Mouse (Mus musculus) stomach, postnatal 0 days (tissue): Measurements from ENCODE around the gene Cds1. TPM values are rescaled to one million over a fixed set of nuclear protein-coding genes. Genes with fewer than 3 reads are reported as not detected.

Experiments used
- ATAC-seq: fragments of 200-750 bp; cut with Nextera tagmentation; 2 replicates; pipeline ENCODE4 v1.8.0; 2017; ENCODE audit not compliant: low FRiP score, low TSS enrichment
- DNase-seq: peaks from one replicate; pipeline ENCODE4 v3.0.0-alpha.2; 2016; ENCODE audit warnings: low spot score
- H3K27ac ChIP-seq: fragments of 300-500 bp; sonication (generic); replicated peaks from 2 replicates; pipeline ENCODE4 v1.5.1; 2014; ENCODE audit warnings: mild to moderate bottlenecking, control low read depth
- H3K27me3 ChIP-seq: fragments of 300-500 bp; sonication (generic); 2 replicates; pipeline ENCODE4 v1.6.1; 2014; ENCODE audit warnings: low read length; ENCODE audit not compliant: control insufficient read depth, insufficient read depth
- H3K36me3 ChIP-seq: fragments of 300-500 bp; sonication (generic); 2 replicates; pipeline ENCODE4 v1.6.1; 2014; ENCODE audit warnings: low read length, mixed read lengths; ENCODE audit not compliant: control insufficient read depth, insufficient read depth
- H3K4me1 ChIP-seq: fragments of 300-500 bp; sonication (generic); replicated peaks from 2 replicates; pipeline ENCODE4 v1.6.1; 2014; ENCODE audit warnings: antibody characterized with exemption; ENCODE audit not compliant: control insufficient read depth, insufficient read depth
- H3K4me2 ChIP-seq: fragments of 300-500 bp; sonication (generic); replicated peaks from 2 replicates; pipeline ENCODE4 v1.6.1; 2014; ENCODE audit warnings: low read depth, mild to moderate bottlenecking, control low read depth, moderate library complexity
- H3K4me3 ChIP-seq: fragments of 300-500 bp; sonication (generic); 2 replicates; pipeline ENCODE4 v1.5.1; 2014; ENCODE audit warnings: low read depth, low read length, control low read depth
- H3K9ac ChIP-seq: fragments of 300-500 bp; sonication (generic); 2 replicates; pipeline ENCODE4 v1.6.1; 2014; ENCODE audit warnings: mild to moderate bottlenecking, low read length, control low read depth, mixed read lengths
- H3K9me3 ChIP-seq: fragments of 300-500 bp; sonication (generic); 2 replicates; pipeline ENCODE4 v1.6.1; 2016; ENCODE audit warnings: low read length; ENCODE audit not compliant: control insufficient read depth
- CTCF ChIP-seq: IDR thresholded peaks from 2 replicates; pipeline ENCODE4 v1.5.1; 2016; ENCODE audit warnings: antibody characterized with exemption, low read depth, mild to moderate bottlenecking, moderate library complexity
- EP300 ChIP-seq: optimal IDR thresholded peaks from 2 replicates; pipeline ENCODE3; 2016; ENCODE audit warnings: antibody characterized with exemption
- WGBS: fragments of 180-500 bp; shearing (Covaris S2); extraction: QIAGEN DNeasy Blood & Tissue Kit; methylation state at CpG from one replicate; pipeline ENCODE4 v1.1.7; 2014; 5-methylcytosine and 5-hydroxymethylcytosine counted together
- polyA plus RNA-seq: library from polyadenylated mRNA; unstranded; fragments of >200 nt; fragmentation: Nextera tagmentation; extraction: Ambion mirVana; gene quantifications from 2 replicates; pipeline ENCODE4 v1.2.1, GENCODE M21; 2015

Cds1 gene
- polyA plus RNA-seq, 1 experiment from 2014 or later = 18.0 TPM

GRCm38 (mm10) chr5:101847323-101847722, 82.4 kb downstream of the Cds1 start:
- TF ChIP-seq EP300 (no peak), CTCF (no peak)
- no peak overlapping the region for H3K27ac ChIP-seq
- H3K4me1 ChIP-seq = no peaks in the 10 kb centered on the region
- H3K36me3 ChIP-seq = peaks cover 46% of the 10 kb centered on the region; the same call in 1 of the 2 replicates
- no peaks in the 10 kb centered on the region for H3K9me3 ChIP-seq
- ATAC-seq (no peak), DNase-seq (no peak)
- WGBS = 73% methylated on average over 7 of the region's 7 CpGs
- H3K4me2 ChIP-seq = no peak overlapping the region
- H3K4me3 ChIP-seq = no peak overlapping the region
- H3K27me3 ChIP-seq = no peaks in the 10 kb centered on the region
- no peak overlapping the region for H3K9ac ChIP-seq

GRCm38 (mm10) chr5:101847762-101848161, 82.8 kb downstream of the Cds1 start:
- peak; percentile 42 for DNase-seq
- H3K4me2 ChIP-seq = no peak overlapping the region
- 55% methylated on average over 4 of the region's 4 CpGs for WGBS
- H3K27ac ChIP-seq = no peak overlapping the region
- H3K36me3 ChIP-seq = peaks cover 49% of the 10 kb centered on the region; the same call in 1 of the 2 replicates
- no peak for TF ChIP-seq CTCF
- no peak for TF ChIP-seq EP300
- no peak overlapping the region for H3K4me3 ChIP-seq
- no peaks in the 10 kb centered on the region for H3K9me3 ChIP-seq
- H3K9ac ChIP-seq = no peak overlapping the region
- no peaks in the 10 kb centered on the region for H3K27me3 ChIP-seq
- H3K4me1 ChIP-seq = no peaks in the 10 kb centered on the region
- peak; percentile 88 for ATAC-seq

DNA sequence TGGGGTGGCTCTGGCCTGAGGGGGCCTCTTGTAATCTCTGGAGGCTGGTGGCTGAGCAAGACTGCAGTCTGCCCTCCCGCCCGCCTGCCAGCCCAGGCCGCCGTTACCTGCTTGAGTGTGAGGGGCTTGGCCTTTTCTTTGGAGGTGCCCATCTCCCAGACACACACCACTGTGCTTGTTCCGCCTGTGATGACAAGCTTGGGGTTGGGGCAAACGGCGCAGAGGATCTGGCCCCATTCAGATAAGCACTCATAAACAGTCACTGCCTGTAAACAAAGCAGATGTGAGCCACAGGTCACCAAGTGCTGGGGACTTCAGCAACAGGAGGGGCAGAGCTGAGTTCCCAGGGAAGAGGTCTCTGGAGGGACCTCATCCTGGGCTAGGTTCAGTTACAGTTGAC, 86.2 kb downstream of the Cds1 start:
- no peak for TF ChIP-seq CTCF
- no peak for TF ChIP-seq EP300
- ATAC-seq = no peak
- Histone ChIP-seq H3K4me3 (no peak overlapping the region), H3K4me2 (no peak overlapping the region), H3K9me3 (no peaks in the 10 kb centered on the region), H3K27ac (no peak overlapping the region), H3K27me3 (no peaks in the 10 kb centered on the region), H3K4me1 (no peaks in the 10 kb centered on the region), H3K36me3 (peaks cover 57% of the 10 kb centered on the region), H3K9ac (no peak overlapping the region)
- DNase-seq = no peak
- WGBS = 68% methylated on average over 7 of the region's 7 CpGs

- Histone ChIP-seq H3K4me2 (no peak overlapping the region), H3K27ac (no peak overlapping the region), H3K4me1 (no peaks in the 10 kb centered on the region), H3K36me3 (peaks cover 49% of the 10 kb centered on the region), H3K4me3 (no peak overlapping the region), H3K27me3 (no peaks in the 10 kb centered on the region), H3K9me3 (no peaks in the 10 kb centered on the region), H3K9ac (no peak overlapping the region)
- 90% methylated on average over 21 of the region's 21 CpGs for WGBS
- no peak for ATAC-seq
- DNase-seq = no peak
- TF ChIP-seq EP300 (no peak), CTCF (no peak)
Observed at GRCm38 (mm10) chr5:101852116-101852680, 87.3 kb downstream of the Cds1 start.

DNA sequence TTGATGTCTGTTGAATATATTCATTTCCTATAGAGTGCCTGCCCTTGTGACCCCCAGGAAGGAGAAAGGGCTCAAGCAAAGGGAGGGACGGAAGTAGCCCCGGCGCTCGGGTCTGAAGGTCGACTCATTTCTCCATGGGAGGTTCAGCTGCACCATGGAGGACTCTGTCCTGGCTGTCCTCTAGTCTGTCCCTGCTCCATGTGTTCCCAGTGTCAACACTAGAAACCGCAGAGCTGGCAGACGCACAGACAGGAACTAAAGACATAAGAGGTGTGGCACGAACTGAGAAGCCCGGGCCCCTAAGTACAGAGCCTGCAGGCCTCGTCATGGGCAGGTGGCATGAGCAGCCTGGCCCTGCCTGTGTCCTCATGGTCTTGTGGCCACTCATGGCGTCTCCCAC, 89.2 kb downstream of the Cds1 start:
- peak; percentile 88 for ATAC-seq
- TF ChIP-seq CTCF (no peak), EP300 (no peak)
- Histone ChIP-seq H3K9ac (no peak overlapping the region), H3K27ac (no peak overlapping the region), H3K36me3 (peaks cover 48% of the 10 kb centered on the region), H3K9me3 (no peaks in the 10 kb centered on the region), H3K4me2 (no peak overlapping the region), H3K4me3 (no peak overlapping the region), H3K27me3 (no peaks in the 10 kb centered on the region), H3K4me1 (no peaks in the 10 kb centered on the region)
- DNase-seq = peak; percentile 31
- WGBS = 94% methylated on average over 11 of the region's 11 CpGs

- no peak overlapping the region for H3K4me2 ChIP-seq
- no peaks in the 10 kb centered on the region for H3K4me1 ChIP-seq
- peak; percentile 39 for DNase-seq
- WGBS = 81% methylated on average over 7 of the region's 7 CpGs
- peak; percentile 61 for TF ChIP-seq CTCF
- TF ChIP-seq EP300 = no peak
- no peak overlapping the region for H3K27ac ChIP-seq
- no peaks in the 10 kb centered on the region for H3K27me3 ChIP-seq
- no peak overlapping the region for H3K9ac ChIP-seq
- H3K4me3 ChIP-seq = no peak overlapping the region
- H3K36me3 ChIP-seq = peaks cover 49% of the 10 kb centered on the region
- peak; percentile 53 for ATAC-seq
- no peaks in the 10 kb centered on the region for H3K9me3 ChIP-seq
Observed at GRCm38 (mm10) chr5:101854667-101855066, 89.7 kb downstream of the Cds1 start.
